Comparison of ENCODE assay signal across 9 mouse cellular contexts in the genomic region with DNA sequence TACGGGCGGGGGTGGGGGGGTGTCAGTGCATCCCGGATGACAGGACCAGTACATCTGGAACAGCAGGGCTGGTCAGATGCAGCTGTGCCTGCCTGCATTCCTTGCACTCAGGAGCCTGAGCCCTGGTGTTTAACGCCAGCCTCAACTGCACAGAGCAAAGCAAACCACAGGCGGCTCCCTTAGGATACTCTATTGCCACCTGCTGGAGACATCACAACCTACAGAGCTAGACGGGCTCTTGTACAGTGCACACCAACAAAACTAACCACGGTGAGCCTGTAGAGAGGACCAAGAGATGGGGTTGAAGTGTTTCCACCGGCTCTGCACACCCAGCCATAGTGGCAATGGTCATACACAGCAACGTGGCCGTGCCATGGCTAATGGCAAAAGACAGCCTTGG. TPM values are rescaled to one million over a fixed set of nuclear protein-coding genes. Genes with fewer than 3 reads are reported as not detected.
A peak's percentile ranks its signal among the peaks of the same experiment; 100 is the strongest.
DNase-seq lines count a peak whose midpoint lies in the region; ATAC-seq and TF ChIP-seq lines count a peak whose summit lies in the region.
"Had no signal": no experiment of that assay in that cellular context is flagged by ENCODE, and none has a peak within 500 bp of the region (broad histone marks: within the 10 kb centered on the region; RNA-seq: fewer than 3 reads in every experiment).

No protein-coding gene starts in this region.

- no peaks in the 10 kb centered on the region for H3K36me3 ChIP-seq in MEL (ENCODE audit: control insufficient read depth in 1 of 2, insufficient read depth in 2 of 2, low read length in 2 of 2)
- no peaks in the 10 kb centered on the region for H3K36me3 ChIP-seq in embryonic facial prominence, embryonic 15.5 days
- no peaks in the 10 kb centered on the region for H3K36me3 ChIP-seq in intestine, embryonic 15.5 days
- peaks cover 9% of the 10 kb centered on the region for H3K36me3 ChIP-seq in limb, embryonic 13.5 days
- no peaks in the 10 kb centered on the region for H3K36me3 ChIP-seq in neural tube, embryonic 11.5 days (ENCODE audit: control insufficient read depth, insufficient read depth, low read length)

- H3K79me2 ChIP-seq in MEL (ENCODE audit: control insufficient read depth, insufficient read depth, low read length, poor library complexity) = no peaks in the 10 kb centered on the region

- no peaks in the 10 kb centered on the region for H3K9me3 ChIP-seq in MEL (replicated peaks; ENCODE audit: insufficient read depth, low read length)
- H3K9me3 ChIP-seq in embryonic facial prominence, embryonic 15.5 days (replicated peaks) = no peaks in the 10 kb centered on the region
- no peaks in the 10 kb centered on the region for H3K9me3 ChIP-seq in intestine, embryonic 15.5 days
- H3K9me3 ChIP-seq in limb, embryonic 13.5 days = 0 out of 2 replicates have a peak, but pooled peaks cover 4% of the 10 kb centered on the region
- no peaks in the 10 kb centered on the region for H3K9me3 ChIP-seq in neural tube, embryonic 11.5 days (ENCODE audit: control insufficient read depth, low read length)

- H3K4me1 ChIP-seq in MEL (ENCODE audit: control insufficient read depth in 1 of 2, insufficient read depth in 2 of 2, low read length in 2 of 2) = no peaks in the 10 kb centered on the region
- peaks cover 30% of the 10 kb centered on the region for H3K4me1 ChIP-seq in embryonic facial prominence, embryonic 15.5 days
- H3K4me1 ChIP-seq in intestine, embryonic 15.5 days (replicated peaks) = peaks cover 19% of the 10 kb centered on the region
- peaks cover 26% of the 10 kb centered on the region for H3K4me1 ChIP-seq in limb, embryonic 13.5 days
- H3K4me1 ChIP-seq in neural tube, embryonic 11.5 days (ENCODE audit: control insufficient read depth, insufficient read depth, low read length) = peaks cover 28% of the 10 kb centered on the region

- no peak for TF ChIP-seq POLR2A in MEL (IDR thresholded peaks at IDR 0.05; ENCODE audit: control insufficient read depth in 1 of 2, insufficient read depth in 1 of 2, low read depth in 1 of 2, low read length in 2 of 2, poor library complexity in 1 of 2)

- no peaks in the 10 kb centered on the region for H3K27me3 ChIP-seq in MEL (ENCODE audit: control insufficient read depth in 1 of 2, insufficient read depth in 2 of 2, low read length in 2 of 2)
- H3K27me3 ChIP-seq in embryonic facial prominence, embryonic 15.5 days = peaks cover 48% of the 10 kb centered on the region
- H3K27me3 ChIP-seq in intestine, embryonic 15.5 days (replicated peaks) = peaks cover 28% of the 10 kb centered on the region
- peaks cover 48% of the 10 kb centered on the region for H3K27me3 ChIP-seq in limb, embryonic 13.5 days
- peaks cover 14% of the 10 kb centered on the region for H3K27me3 ChIP-seq in neural tube, embryonic 11.5 days (ENCODE audit: control insufficient read depth, insufficient read depth, low read length)

- H3K4me2 ChIP-seq in embryonic facial prominence, embryonic 15.5 days (replicated peaks) = no peak overlapping the region
- H3K4me2 ChIP-seq in intestine, embryonic 15.5 days (replicated peaks) = no peak overlapping the region
- no peak overlapping the region for H3K4me2 ChIP-seq in limb, embryonic 13.5 days (replicated peaks)
- H3K4me2 ChIP-seq in neural tube, embryonic 11.5 days (ENCODE audit: low read depth) = no peak overlapping the region

- no peak for TF ChIP-seq EP300 in MEL (IDR thresholded peaks at IDR 0.05; ENCODE audit: low read depth in 1 of 2, low read length in 2 of 2)

- ATAC-seq in embryonic facial prominence, embryonic 15.5 days (ENCODE audit: insufficient number of reproducible peaks, low FRiP score, low TSS enrichment, low read depth) = peak; percentile 68; the same call in 1 of the 2 replicates
- ATAC-seq in intestine, embryonic 15.5 days = peak; percentile 82
- peak; percentile 66; the same call in 1 of the 2 replicates for ATAC-seq in limb, embryonic 13.5 days (ENCODE audit: low FRiP score, low read depth)
- peak; percentile 63; the same call in 1 of the 2 replicates for ATAC-seq in neural tube, embryonic 11.5 days (ENCODE audit: insufficient read depth, low FRiP score, low TSS enrichment)

- H3K27ac ChIP-seq in MEL (ENCODE audit: control insufficient read depth, low read depth, low read length) = no peak overlapping the region
- H3K27ac ChIP-seq in embryonic facial prominence, embryonic 15.5 days (replicated peaks) = no peak overlapping the region
- H3K27ac ChIP-seq in intestine, embryonic 15.5 days = no peak overlapping the region
- no peak overlapping the region for H3K27ac ChIP-seq in limb, embryonic 13.5 days
- no peak overlapping the region for H3K27ac ChIP-seq in neural tube, embryonic 11.5 days (ENCODE audit: low read depth, low read length)

- 37% methylated on average over 10 of the region's 10 CpGs for WGBS in embryonic facial prominence, embryonic 15.5 days
- WGBS in intestine, embryonic 15.5 days = 45% methylated on average over 10 of the region's 10 CpGs
- WGBS in limb, embryonic 13.5 days = 37% methylated on average over 10 of the region's 10 CpGs
- 42% methylated on average over 10 of the region's 10 CpGs for WGBS in neural tube, embryonic 11.5 days

- H3K9ac ChIP-seq in MEL (ENCODE audit: control insufficient read depth, low read depth, low read length, poor library complexity, severe bottlenecking) = no peak overlapping the region
- no peak overlapping the region for H3K9ac ChIP-seq in embryonic facial prominence, embryonic 15.5 days
- H3K9ac ChIP-seq in intestine, embryonic 15.5 days = no peak overlapping the region
- H3K9ac ChIP-seq in limb, embryonic 13.5 days = no peak overlapping the region
- H3K9ac ChIP-seq in neural tube, embryonic 11.5 days (ENCODE audit: low read length) = no peak overlapping the region

- TF ChIP-seq RAD21 in MEL (IDR thresholded peaks at IDR 0.05; ENCODE audit: low read depth, low read length) = peak; percentile 39

- H3K4me3 ChIP-seq in MEL (ENCODE audit: control insufficient read depth in 1 of 2, insufficient read depth in 1 of 2, low read depth in 2 of 2, low read length in 2 of 2) = no peak overlapping the region
- H3K4me3 ChIP-seq in embryonic facial prominence, embryonic 15.5 days (replicated peaks) = no peak overlapping the region
- no peak overlapping the region for H3K4me3 ChIP-seq in intestine, embryonic 15.5 days (replicated peaks)
- no peak overlapping the region for H3K4me3 ChIP-seq in limb, embryonic 13.5 days
- no peak overlapping the region for H3K4me3 ChIP-seq in neural tube, embryonic 11.5 days (ENCODE audit: low read depth, low read length)

- DNase-seq in adrenal gland, postnatal 14 days = peak; percentile 73
- DNase-seq in adrenal gland, adult 8-10 months = no peak
- peak; percentile 42 for DNase-seq in MEL (ENCODE audit: low read depth, low spot score)
- DNase-seq in neural tube, embryonic 11.5 days (ENCODE audit: low spot score) = peak; percentile 61
- peak; percentile 56 for DNase-seq in yolk sac, embryonic 10.5 days (ENCODE audit: low spot score)

- TF ChIP-seq CTCF in MEL (IDR thresholded peaks at IDR 0.05 in 2 of 3, conservative IDR thresholded peaks at IDR 0.05 in 1 of 3; ENCODE audit: control insufficient read depth in 1 of 3, insufficient read depth in 1 of 3, low read depth in 2 of 3, low read length in 3 of 3, poor library complexity in 1 of 3, severe bottlenecking in 1 of 3) = peak; percentile 35 to 53 (median 46); a peak in 5 of 6 replicates

TF ChIP-seq in MEL, 35 proteins besides CTCF, POLR2A, EP300 and RAD21:
- TF ChIP-seq MAZ (IDR thresholded peaks at IDR 0.05; ENCODE audit: low read depth, low read length) (no peak), NELFE (IDR thresholded peaks at IDR 0.05; ENCODE audit: low read depth, low read length) (no peak), BHLHE40 (IDR thresholded peaks at IDR 0.05; ENCODE audit: borderline replicate concordance, low read depth, low read length) (no peak), SMC3 (IDR thresholded peaks at IDR 0.05; ENCODE audit: low read depth, low read length) (peak; percentile 52), CHD2 (IDR thresholded peaks at IDR 0.05; ENCODE audit: low read length) (no peak), MYB (IDR thresholded peaks at IDR 0.05; ENCODE audit: low read depth, low read length) (no peak)

RNA-seq across cellular contexts. Expression of gene Gm47841, which starts 9.0 kb away (rescaled TPM):
- total RNA-seq in adrenal gland, postnatal 14 days (2021) = 0.49 TPM in 1 of 2 replicates, not detected in the other
- total RNA-seq in adrenal gland, adult 8-10 months (2022) = under 1 TPM in 1 of 4 experiments, not detected in 3; 0.38 TPM
- not detected in 2 replicates for total RNA-seq in MEL (2012; rRNA removed)
- not detected for polyA plus RNA-seq in MEL (2012; ENCODE audit: insufficient read depth in 1 of 2, insufficient read length in 2 of 2, low read depth in 1 of 2, low replicate concordance in 2 of 2, missing spikeins in 1 of 2)
- not detected in 2 replicates for polyA plus RNA-seq in embryonic facial prominence, embryonic 15.5 days (2015; fragmentation: Nextera tagmentation; extraction: Ambion mirVana)
- polyA plus RNA-seq in intestine, embryonic 15.5 days (2015; fragmentation: Nextera tagmentation; extraction: Ambion mirVana) = not detected in 2 replicates
- not detected in 2 replicates for polyA plus RNA-seq in limb, embryonic 13.5 days (2015; fragmentation: Nextera tagmentation; extraction: Ambion mirVana)
- polyA plus RNA-seq in neural tube, embryonic 11.5 days (2014; fragmentation: Nextera tagmentation; extraction: Ambion mirVana) = not detected in 2 replicates

RNA-seq across cellular contexts. Expression of gene Fignl2, which starts 22.1 kb away (rescaled TPM):
- 7.9 and 8.8 TPM in 2 replicates for total RNA-seq in adrenal gland, postnatal 14 days (2021)
- total RNA-seq in adrenal gland, adult 8-10 months (2022) = 1 to 10 TPM; 6.4 to 9.1 (median 7.4) TPM
- total RNA-seq in MEL (2012; rRNA removed) = not detected in 2 replicates
- polyA plus RNA-seq in MEL (2012; ENCODE audit: insufficient read depth in 1 of 2, insufficient read length in 2 of 2, low read depth in 1 of 2, low replicate concordance in 2 of 2, missing spikeins in 1 of 2) = not detected
- 0.19 and 0.21 TPM in 2 replicates for polyA plus RNA-seq in embryonic facial prominence, embryonic 15.5 days (2015; fragmentation: Nextera tagmentation; extraction: Ambion mirVana)
- 0.18 and 0.19 TPM in 2 replicates for polyA plus RNA-seq in intestine, embryonic 15.5 days (2015; fragmentation: Nextera tagmentation; extraction: Ambion mirVana)
- polyA plus RNA-seq in limb, embryonic 13.5 days (2015; fragmentation: Nextera tagmentation; extraction: Ambion mirVana) = 0.20 and 0.26 TPM in 2 replicates
- polyA plus RNA-seq in neural tube, embryonic 11.5 days (2014; fragmentation: Nextera tagmentation; extraction: Ambion mirVana) = 1.6 and 1.7 TPM in 2 replicates

RNA-seq across cellular contexts. Expression of gene Ankrd33, which starts 59.3 kb away (rescaled TPM):
- not detected in 2 replicates for total RNA-seq in adrenal gland, postnatal 14 days (2021)
- total RNA-seq in adrenal gland, adult 8-10 months (2022) = 1 to 10 TPM in 1 of 4 experiments, under 1 TPM in 3; 0.75 to 1.1 (median 0.79) TPM
- total RNA-seq in MEL (2012; rRNA removed) = not detected in 2 replicates
- not detected for polyA plus RNA-seq in MEL (2012; ENCODE audit: insufficient read depth in 1 of 2, insufficient read length in 2 of 2, low read depth in 1 of 2, low replicate concordance in 2 of 2, missing spikeins in 1 of 2)
- not detected in 2 replicates for polyA plus RNA-seq in embryonic facial prominence, embryonic 15.5 days (2015; fragmentation: Nextera tagmentation; extraction: Ambion mirVana)
- not detected in 2 replicates for polyA plus RNA-seq in intestine, embryonic 15.5 days (2015; fragmentation: Nextera tagmentation; extraction: Ambion mirVana)
- not detected in 2 replicates for polyA plus RNA-seq in limb, embryonic 13.5 days (2015; fragmentation: Nextera tagmentation; extraction: Ambion mirVana)
- polyA plus RNA-seq in neural tube, embryonic 11.5 days (2014; fragmentation: Nextera tagmentation; extraction: Ambion mirVana) = not detected in 2 replicates
- total RNA-seq: gastrocnemius, postnatal 4 days had no signal
